Mouse (Mus musculus): ENCODE data around the gene Catspere2. TPM values are rescaled to one million over a fixed set of nuclear protein-coding genes. Genes with fewer than 3 reads are reported as not detected.

Catspere2 gene
- 0.24 TPM for total RNA-seq (2023)

GRCm38 (mm10) chr1:177983024-177983450 lies at the start of gene Catspere2:
Catspere2 (plus strand) TSS chr1:177983423.

GRCm38 (mm10) chr1:178187216-178187791 lies 204.1 kb downstream of the Catspere2 start, which contains the start of gene Desi2:
Desi2 (plus strand) TSS chr1:178187417.

Other genes starting within 250 kb of the Catspere2 start
- 78.8 TPM for gene Adss, start 186.9 kb upstream of the Catspere2 start, total RNA-seq (2023)
- gene Desi2, start 204.0 kb downstream of the Catspere2 start, total RNA-seq (2023), result 17.5 TPM